In the genomic region with DNA sequence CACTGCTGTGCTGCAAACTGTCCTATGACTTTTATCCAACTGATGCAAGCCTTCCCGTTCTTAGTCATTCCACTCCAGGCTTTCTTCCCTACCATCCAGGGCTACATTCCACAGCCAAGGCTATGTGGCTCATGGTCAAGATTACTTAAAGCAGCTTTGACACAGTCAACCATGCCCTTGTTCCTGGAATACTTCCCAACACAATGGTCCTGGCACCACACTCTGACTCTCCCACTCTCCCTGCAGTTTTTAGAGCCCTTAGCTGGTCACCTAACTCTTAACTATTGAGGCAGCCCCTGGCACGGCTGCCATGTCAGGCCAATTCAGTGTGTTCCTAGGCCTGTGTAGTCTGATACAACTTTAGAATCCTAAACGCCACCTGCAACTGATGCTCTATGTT, we compare ENCODE assay signal across 13 mouse cellular contexts. TPM values are rescaled to one million over a fixed set of nuclear protein-coding genes. Genes with fewer than 3 reads are reported as not detected.
DNase-seq lines count a peak whose midpoint lies in the region; ATAC-seq and TF ChIP-seq lines count a peak whose summit lies in the region.
"Had no signal": no experiment of that assay in that cellular context is flagged by ENCODE, and none has a peak within 500 bp of the region (broad histone marks: within the 10 kb centered on the region; RNA-seq: fewer than 3 reads in every experiment).

No protein-coding gene starts in this region.

- no peak overlapping the region for H3K27ac ChIP-seq in hindbrain, embryonic 16.5 days (ENCODE audit: low read depth, low read length)
- no peak overlapping the region for H3K27ac ChIP-seq in hindbrain, embryonic 13.5 days
- peak overlapping the region; percentile 72 to 77 for H3K27ac ChIP-seq in heart, embryonic 14.5 days (replicated peaks in 1 of 2; ENCODE audit: control insufficient read depth in 1 of 2, insufficient read depth in 1 of 2, low read depth in 2 of 2, low read length in 2 of 2)
- H3K27ac ChIP-seq in lung, embryonic 16.5 days (ENCODE audit: low read length), result no peak overlapping the region
- no peak overlapping the region for H3K27ac ChIP-seq in layer of hippocampus, adult 2 months

- peak; percentile 89 for ATAC-seq in hindbrain, embryonic 16.5 days
- ATAC-seq in hindbrain, embryonic 13.5 days (ENCODE audit: low FRiP score), result no peak
- peak; percentile 78; the same call in 1 of the 2 replicates for ATAC-seq in heart, embryonic 14.5 days (ENCODE audit: insufficient number of reproducible peaks, insufficient read depth, low FRiP score, low read depth)
- ATAC-seq in lung, embryonic 16.5 days (ENCODE audit: low read depth), result peak; percentile 64
- ATAC-seq in megakaryocyte, adult 5-6 weeks (ENCODE audit: poor library complexity, severe bottlenecking), result no peak
- ATAC-seq: forebrain, embryonic 14.5 days had no signal

- TF ChIP-seq CTCF in layer of hippocampus, adult 2 months (conservative IDR thresholded peaks at IDR 0.05), result no peak

- H3K9me3 ChIP-seq in hindbrain, embryonic 16.5 days (ENCODE audit: control insufficient read depth, low read length), result no peaks in the 10 kb centered on the region
- no peaks in the 10 kb centered on the region for H3K9me3 ChIP-seq in hindbrain, embryonic 13.5 days
- 0 out of 2 replicates have a peak, but pooled peaks cover 3% of the 10 kb centered on the region for H3K9me3 ChIP-seq in heart, embryonic 14.5 days (ENCODE audit: control insufficient read depth, low read length)
- no peaks in the 10 kb centered on the region for H3K9me3 ChIP-seq in lung, embryonic 16.5 days (ENCODE audit: control insufficient read depth, low read length)

- peak; percentile 72 for DNase-seq in adrenal gland, adult 2 months
- no peak for DNase-seq in layer of hippocampus, adult 2 months (ENCODE audit: low spot score in 2 of 2)
- no peak for DNase-seq in urinary bladder, postnatal 25 days (ENCODE audit: low spot score)
- DNase-seq: cerebellum, adult 11 months had no signal

- no peaks in the 10 kb centered on the region for H3K27me3 ChIP-seq in hindbrain, embryonic 16.5 days (replicated peaks; ENCODE audit: control insufficient read depth, insufficient read depth, low read length)
- H3K27me3 ChIP-seq in hindbrain, embryonic 13.5 days, result no peaks in the 10 kb centered on the region
- H3K27me3 ChIP-seq in heart, embryonic 14.5 days (ENCODE audit: control insufficient read depth, insufficient read depth, low read length), result no peaks in the 10 kb centered on the region
- H3K27me3 ChIP-seq in lung, embryonic 16.5 days (ENCODE audit: control insufficient read depth, insufficient read depth, low read depth, low read length), result no peaks in the 10 kb centered on the region

- 88% methylated on average over 3 of the region's 3 CpGs for WGBS in hindbrain, embryonic 16.5 days
- 89% methylated on average over 3 of the region's 3 CpGs for WGBS in hindbrain, embryonic 13.5 days
- WGBS in heart, embryonic 14.5 days, result 54% methylated on average over 3 of the region's 3 CpGs
- WGBS in lung, embryonic 16.5 days, result 54% methylated on average over 3 of the region's 3 CpGs

- no peak overlapping the region for H3K9ac ChIP-seq in hindbrain, embryonic 16.5 days (ENCODE audit: low read depth, low read length)
- no peak overlapping the region for H3K9ac ChIP-seq in hindbrain, embryonic 13.5 days
- H3K9ac ChIP-seq in heart, embryonic 14.5 days (ENCODE audit: low read length), result no peak overlapping the region
- no peak overlapping the region for H3K9ac ChIP-seq in lung, embryonic 16.5 days (ENCODE audit: low read length)

- no peaks in the 10 kb centered on the region for H3K36me3 ChIP-seq in hindbrain, embryonic 16.5 days (ENCODE audit: control insufficient read depth, insufficient read depth, low read length)
- H3K36me3 ChIP-seq in hindbrain, embryonic 13.5 days, result no peaks in the 10 kb centered on the region
- no peaks in the 10 kb centered on the region for H3K36me3 ChIP-seq in heart, embryonic 14.5 days (ENCODE audit: control insufficient read depth, insufficient read depth, low read length)
- no peaks in the 10 kb centered on the region for H3K36me3 ChIP-seq in lung, embryonic 16.5 days (ENCODE audit: control insufficient read depth, insufficient read depth, low read length)

- H3K4me2 ChIP-seq in hindbrain, embryonic 16.5 days (ENCODE audit: low read length), result no peak overlapping the region
- H3K4me2 ChIP-seq in hindbrain, embryonic 13.5 days, result no peak overlapping the region
- no peak overlapping the region for H3K4me2 ChIP-seq in heart, embryonic 14.5 days (ENCODE audit: low read length)
- no peak overlapping the region for H3K4me2 ChIP-seq in lung, embryonic 16.5 days (ENCODE audit: low read depth, low read length)

- H3K4me3 ChIP-seq in hindbrain, embryonic 16.5 days (ENCODE audit: low read length), result no peak overlapping the region
- H3K4me3 ChIP-seq in hindbrain, embryonic 13.5 days, result no peak overlapping the region
- H3K4me3 ChIP-seq in heart, embryonic 14.5 days (ENCODE audit: control insufficient read depth in 1 of 2, insufficient read depth in 1 of 2, low read depth in 1 of 2, low read length in 2 of 2), result no peak overlapping the region
- no peak overlapping the region for H3K4me3 ChIP-seq in lung, embryonic 16.5 days (ENCODE audit: low read length)
- H3K4me3 ChIP-seq in layer of hippocampus, adult 2 months, result no peak overlapping the region
- H3K4me3 ChIP-seq: myocyte had no signal

- no peaks in the 10 kb centered on the region for H3K4me1 ChIP-seq in hindbrain, embryonic 16.5 days (ENCODE audit: control insufficient read depth, insufficient read depth, low read depth, low read length)
- H3K4me1 ChIP-seq in hindbrain, embryonic 13.5 days (replicated peaks), result no peaks in the 10 kb centered on the region
- peaks cover 12 to 22% of the 10 kb centered on the region in 2 experiments for H3K4me1 ChIP-seq in heart, embryonic 14.5 days (ENCODE audit: control insufficient read depth in 2 of 2, insufficient read depth in 2 of 2, low read length in 2 of 2)
- H3K4me1 ChIP-seq in lung, embryonic 16.5 days (replicated peaks; ENCODE audit: control insufficient read depth, insufficient read depth, low read length), result no peaks in the 10 kb centered on the region

RNA-seq across cellular contexts. Expression of gene Tpo, which starts 28.1 kb away (rescaled TPM):
- 0.15 and 0.55 TPM in 2 replicates for polyA plus RNA-seq in hindbrain, embryonic 16.5 days (2015; fragmentation: Nextera tagmentation; extraction: Ambion mirVana)
- 0.21 TPM in 1 of 2 replicates, not detected in the other for polyA plus RNA-seq in hindbrain, embryonic 13.5 days (2015; fragmentation: Nextera tagmentation; extraction: Ambion mirVana)
- not detected for total RNA-seq in adrenal gland, adult 2 months (2021)
- polyA plus RNA-seq in adrenal gland, adult 2 months (2012; rRNA removed), result 0.03 TPM in 1 of 2 replicates, not detected in the other
- 0.09 TPM in 1 of 2 replicates, not detected in the other for polyA plus RNA-seq in heart, embryonic 14.5 days (2014; fragmentation: Nextera tagmentation; extraction: Ambion mirVana)
- not detected in 2 replicates for polyA plus RNA-seq in lung, embryonic 16.5 days (2015; fragmentation: Nextera tagmentation; extraction: Ambion mirVana)
- not detected in 2 replicates for total RNA-seq in megakaryocyte, adult 5-6 weeks (2015)
- not detected in 2 replicates for total RNA-seq in megakaryocyte, adult 5-6 weeks (2017)
- total RNA-seq in layer of hippocampus, adult 2 months (2021), result under 1 TPM; 0.20 to 0.25 TPM
- polyA plus RNA-seq: limb, embryonic 11.5 days; myocyte; spleen, adult 2 months had no signal

Comparison
In these comparisons a context has a peak if more than half of its experiments do, and no peak if none do; other contexts are left out.
1. ATAC-seq: peak in hindbrain, embryonic 16.5 days (single experiment), heart, embryonic 14.5 days (single experiment) and lung, embryonic 16.5 days (single experiment); none in hindbrain, embryonic 13.5 days (single experiment) and megakaryocyte, adult 5-6 weeks (single experiment).
2. H3K27ac ChIP-seq: peak in heart, embryonic 14.5 days (2 of 2); none in hindbrain, embryonic 16.5 days (single experiment), hindbrain, embryonic 13.5 days (single experiment), lung, embryonic 16.5 days (single experiment) and layer of hippocampus, adult 2 months (single experiment).